Mouse (Mus musculus) liver, embryonic 15.5 days (tissue): ENCODE measurements around the gene Gm49368. TPM values are rescaled to one million over a fixed set of nuclear protein-coding genes. Genes with fewer than 3 reads are reported as not detected.
"Not testable (repeated sequence)": the region's sequence is repeated elsewhere in the genome, so short reads cannot be mapped to it uniquely, and the experiment has no call there.

Experiments
- ATAC-seq: fragments of 200-750 bp; cut with Nextera tagmentation; 2 replicates; pipeline ENCODE4 v1.8.0; 2017; ENCODE audit warnings: moderate number of reproducible peaks, mild to moderate bottlenecking, moderate library complexity; ENCODE audit not compliant: insufficient read depth
- H3K27ac ChIP-seq: fragments of 300-500 bp; sonication (generic); replicated peaks from 2 replicates; pipeline ENCODE4 v1.5.1; 2015; ENCODE audit warnings: mild to moderate bottlenecking, inconsistent platforms
- H3K27me3 ChIP-seq: fragments of 300-500 bp; sonication (generic); 2 replicates; pipeline ENCODE4 v1.6.1; 2015; ENCODE audit warnings: mild to moderate bottlenecking, inconsistent platforms
- H3K36me3 ChIP-seq: fragments of 300-500 bp; sonication (generic); replicated peaks from 2 replicates; pipeline ENCODE4 v1.6.1; 2015; ENCODE audit warnings: moderate library complexity, mild to moderate bottlenecking, inconsistent platforms
- H3K4me1 ChIP-seq: fragments of 300-500 bp; sonication (generic); replicated peaks from 2 replicates; pipeline ENCODE4 v1.6.1; 2015; ENCODE audit warnings: inconsistent platforms
- H3K4me2 ChIP-seq: fragments of 300-500 bp; sonication (generic); 2 replicates; pipeline ENCODE4 v1.6.1; 2015; ENCODE audit warnings: moderate library complexity, mild to moderate bottlenecking, inconsistent platforms
- H3K4me3 ChIP-seq: fragments of 300-500 bp; sonication (generic); replicated peaks from 2 replicates; pipeline ENCODE4 v1.5.1; 2015; ENCODE audit warnings: mild to moderate bottlenecking, inconsistent platforms
- H3K9ac ChIP-seq: fragments of 300-500 bp; sonication (generic); 2 replicates; pipeline ENCODE4 v1.6.1; 2015; ENCODE audit warnings: moderate library complexity, mild to moderate bottlenecking, inconsistent platforms
- H3K9me3 ChIP-seq: fragments of 300-500 bp; sonication (generic); replicated peaks from 2 replicates; pipeline ENCODE4 v1.6.1; 2016; ENCODE audit warnings: inconsistent platforms
- WGBS: fragments of 180-500 bp; shearing (Covaris S2); methylation state at CpG from one replicate; pipeline ENCODE4 v1.1.7; 2015; ENCODE audit warnings: mixed read lengths; ENCODE audit not compliant: insufficient replicate concordance; 5-methylcytosine and 5-hydroxymethylcytosine counted together
- polyA plus RNA-seq: library from polyadenylated mRNA; unstranded; fragments of >200 nt; fragmentation: Nextera tagmentation; extraction: Ambion mirVana; gene quantifications from 2 replicates; pipeline ENCODE4 v1.2.1, GENCODE M21; 2015

Gene Gm49368
- polyA plus RNA-seq, 1 experiment from 2014 or later, result 0.20 TPM

DNA sequence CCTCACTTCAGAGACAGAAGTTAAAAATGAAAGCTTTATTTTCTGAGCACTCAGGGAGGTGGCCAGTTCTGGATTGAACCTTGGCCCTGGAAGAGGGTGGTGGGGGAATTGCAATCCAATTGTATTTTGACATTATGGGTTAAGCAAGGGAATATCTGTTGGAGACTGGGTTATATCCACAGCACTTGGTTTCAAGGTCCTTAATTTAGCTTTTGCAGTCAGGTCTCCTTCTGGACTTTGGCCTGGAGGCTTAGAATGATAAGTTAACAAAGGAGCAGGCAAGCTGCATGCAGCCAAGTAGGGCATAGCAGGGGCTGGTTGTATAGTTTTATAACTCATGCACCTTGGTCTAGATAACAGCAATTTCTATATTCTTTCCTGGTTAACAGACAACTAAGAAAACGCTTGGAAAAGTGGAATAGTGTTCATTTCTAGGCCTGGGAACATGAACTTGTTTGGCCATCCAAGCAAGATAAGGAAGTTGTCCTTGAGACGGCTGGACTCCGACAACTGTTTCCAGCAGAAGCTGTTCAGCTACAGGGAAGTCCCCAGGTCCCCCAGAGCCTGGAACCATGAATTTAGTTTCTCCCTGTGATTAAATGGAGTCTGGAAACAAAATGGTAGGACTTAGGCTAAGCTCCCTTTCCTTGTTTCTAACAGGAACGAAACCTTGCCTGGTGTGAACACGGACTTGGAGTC is 30.0 kb upstream of the Gm49368 start:
- H3K27ac ChIP-seq, result no peak overlapping the region
- H3K4me3 ChIP-seq, result no peak overlapping the region
- H3K4me2 ChIP-seq, result no peak overlapping the region
- no peaks in the 10 kb centered on the region for H3K9me3 ChIP-seq
- H3K36me3 ChIP-seq, result no peaks in the 10 kb centered on the region
- 64% methylated on average over 5 of the region's 5 CpGs for WGBS
- no peak for ATAC-seq
- no peaks in the 10 kb centered on the region for H3K27me3 ChIP-seq
- H3K9ac ChIP-seq, result no peak overlapping the region
- 0 out of 2 replicates have a peak, but pooled peaks cover 3% of the 10 kb centered on the region for H3K4me1 ChIP-seq

DNA sequence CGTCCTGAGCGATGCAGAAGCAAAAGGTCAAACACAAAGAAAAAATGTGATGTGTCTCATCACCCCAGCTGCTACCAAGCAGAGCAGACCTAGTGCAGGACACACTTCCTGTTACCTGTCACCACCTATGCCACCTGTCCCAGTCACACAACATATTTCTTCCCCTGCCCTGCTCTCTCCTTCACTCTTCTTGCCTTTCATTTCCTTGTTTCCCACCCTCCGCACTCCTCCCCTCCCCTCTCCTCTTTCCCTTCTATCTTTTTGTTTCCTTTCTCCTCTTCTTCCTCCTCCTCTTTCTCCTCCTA is 29.5 kb upstream of the Gm49368 start:
- Histone ChIP-seq H3K27ac (no peak overlapping the region), H3K36me3 (no peaks in the 10 kb centered on the region)

DNA sequence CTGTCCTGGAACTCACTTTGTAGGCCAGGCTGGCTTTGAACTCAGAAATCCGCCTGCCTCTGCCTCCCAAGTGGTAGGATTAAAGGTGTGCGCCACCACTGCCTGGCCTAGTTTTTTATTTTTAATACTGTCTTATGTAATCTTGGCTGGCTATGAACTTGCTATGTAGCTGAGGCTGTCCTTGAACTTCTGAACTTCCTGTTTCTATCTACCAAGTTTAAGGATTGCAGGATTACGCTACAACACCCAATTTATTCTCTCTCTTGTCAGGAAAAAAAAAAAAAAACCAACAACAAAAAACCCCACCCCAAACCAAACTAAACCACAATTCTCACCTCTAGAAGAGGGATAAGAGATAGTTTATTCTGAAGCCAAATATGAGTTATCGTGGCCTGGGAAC is 28.9 kb upstream of the Gm49368 start:
- Histone ChIP-seq H3K27ac (no peak overlapping the region), H3K4me2 (no peak overlapping the region), H3K36me3 (no peaks in the 10 kb centered on the region), H3K27me3 (no peaks in the 10 kb centered on the region), H3K9me3 (no peaks in the 10 kb centered on the region), H3K4me1 (0 out of 2 replicates have a peak, but pooled peaks cover 3% of the 10 kb centered on the region), H3K9ac (no peak overlapping the region), H3K4me3 (no peak overlapping the region)
- WGBS, result 68% methylated on average over 4 of the region's 4 CpGs
- ATAC-seq, result no peak

More for the DNA sequence above, 29.5 kb upstream of the Gm49368 start:
- ATAC-seq, result no peak
- 80% methylated on average over 3 of the region's 3 CpGs for WGBS
- Histone ChIP-seq H3K9ac (no peak overlapping the region), H3K4me1 (0 out of 2 replicates have a peak, but pooled peaks cover 3% of the 10 kb centered on the region), H3K4me2 (no peak overlapping the region), H3K9me3 (no peaks in the 10 kb centered on the region), H3K27me3 (no peaks in the 10 kb centered on the region), H3K4me3 (no peak overlapping the region)

DNA sequence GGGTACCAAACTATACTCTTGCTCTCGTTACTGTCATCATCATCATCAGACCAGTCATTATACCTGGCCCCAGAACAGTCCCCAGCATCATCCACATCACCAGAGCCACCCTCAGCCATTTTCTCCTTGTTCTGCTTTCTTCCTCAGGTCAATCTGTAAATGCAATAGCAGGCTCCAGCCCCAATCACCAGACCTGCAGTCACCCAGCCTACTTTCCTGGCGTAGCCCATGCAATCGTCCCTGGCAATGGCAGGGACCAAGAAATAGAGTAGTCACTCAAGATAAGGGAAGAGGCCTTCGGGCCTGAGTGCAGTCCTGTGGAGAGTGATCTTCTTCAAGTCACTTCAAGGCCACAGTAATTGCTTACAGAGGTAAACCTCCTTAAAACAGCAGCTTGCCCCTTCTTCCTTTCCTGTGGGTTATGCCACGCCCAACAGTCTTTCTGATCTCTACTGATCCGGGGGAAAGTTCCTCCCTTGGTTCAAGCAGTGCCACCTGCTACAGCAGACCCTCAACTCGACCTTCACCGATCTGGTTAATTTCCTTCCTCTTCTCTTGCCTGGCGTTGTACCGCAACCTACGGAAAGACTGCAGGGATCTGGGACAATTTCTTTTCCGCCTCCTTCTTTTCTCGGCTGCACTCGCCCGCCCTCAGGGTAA is 20.2 kb upstream of the Gm49368 start:
- H3K4me2 ChIP-seq, ATAC-seq: not testable (repeated sequence)
- WGBS, result 23% methylated on average over 15 of the region's 15 CpGs

DNA sequence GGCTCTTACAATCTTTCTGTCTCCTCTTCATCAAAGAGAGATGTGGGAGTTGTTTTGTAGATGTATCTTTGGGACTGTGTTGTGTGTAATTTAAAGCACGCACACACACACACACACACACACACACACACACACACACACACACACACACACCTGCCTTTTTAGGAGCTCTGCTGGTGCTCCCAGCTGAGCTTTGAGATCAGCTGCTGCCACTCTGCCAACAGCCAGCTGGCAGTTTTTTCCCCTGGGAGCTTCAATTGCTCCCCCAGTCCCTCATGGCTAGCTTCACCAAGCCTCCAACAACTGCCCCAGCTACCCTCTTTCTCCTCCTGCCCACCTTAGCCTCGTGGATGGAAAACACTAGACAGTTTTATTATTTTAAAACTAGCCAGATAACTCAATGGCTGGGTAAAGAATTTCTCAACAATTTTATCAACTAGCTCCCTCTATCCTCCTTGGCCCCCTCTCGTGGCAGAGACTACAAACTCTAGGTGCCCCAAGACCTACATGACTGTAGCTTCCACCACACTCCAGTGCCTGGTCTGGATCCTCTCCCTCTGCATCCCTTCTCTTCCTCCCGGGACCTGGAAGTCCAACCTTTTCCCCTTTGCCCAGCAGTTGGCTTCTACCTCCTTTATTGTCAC is 18.2 kb upstream of the Gm49368 start:
- no peaks in the 10 kb centered on the region for H3K9me3 ChIP-seq
- no peaks in the 10 kb centered on the region for H3K27me3 ChIP-seq
- no peak overlapping the region for H3K9ac ChIP-seq
- H3K27ac ChIP-seq, result no peak overlapping the region
- H3K4me1 ChIP-seq, result no peaks in the 10 kb centered on the region
- 45% methylated on average over 4 of the region's 4 CpGs for WGBS
- H3K36me3 ChIP-seq, result no peaks in the 10 kb centered on the region
- no peak overlapping the region for H3K4me2 ChIP-seq
- no peak for ATAC-seq
- no peak overlapping the region for H3K4me3 ChIP-seq

More for the DNA sequence above, 20.2 kb upstream of the Gm49368 start:
- H3K4me3 ChIP-seq, H3K9me3 ChIP-seq, H3K27me3 ChIP-seq, H3K27ac ChIP-seq, H3K4me1 ChIP-seq, H3K36me3 ChIP-seq, H3K9ac ChIP-seq: not testable (repeated sequence)

DNA sequence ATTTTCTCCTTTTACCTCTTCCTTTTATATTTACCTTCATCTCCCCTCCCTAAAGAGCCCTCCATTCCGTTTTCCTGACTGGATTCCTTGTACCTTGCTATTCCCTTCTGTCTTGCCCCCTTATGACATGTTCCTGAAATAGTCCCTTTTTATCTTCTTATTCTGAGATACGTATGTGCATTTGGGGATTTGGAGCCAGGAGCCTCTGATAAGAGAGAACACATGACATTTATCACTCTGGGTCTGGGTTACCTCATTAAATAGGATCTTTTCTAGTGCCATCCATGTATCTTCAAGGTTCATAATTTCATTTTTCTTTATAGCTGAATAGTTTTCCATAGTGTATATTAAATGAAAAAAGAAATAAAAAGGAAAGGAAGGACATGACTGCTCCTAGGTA is 16.8 kb upstream of the Gm49368 start:
- ATAC-seq, result no peak
- 30% methylated on average over 2 of the region's 2 CpGs for WGBS
- Histone ChIP-seq H3K27me3 (no peaks in the 10 kb centered on the region), H3K27ac (no peak overlapping the region), H3K4me2 (no peak overlapping the region), H3K4me1 (no peaks in the 10 kb centered on the region), H3K9ac (no peak overlapping the region), H3K36me3 (no peaks in the 10 kb centered on the region), H3K9me3 (no peaks in the 10 kb centered on the region), H3K4me3 (no peak overlapping the region)

DNA sequence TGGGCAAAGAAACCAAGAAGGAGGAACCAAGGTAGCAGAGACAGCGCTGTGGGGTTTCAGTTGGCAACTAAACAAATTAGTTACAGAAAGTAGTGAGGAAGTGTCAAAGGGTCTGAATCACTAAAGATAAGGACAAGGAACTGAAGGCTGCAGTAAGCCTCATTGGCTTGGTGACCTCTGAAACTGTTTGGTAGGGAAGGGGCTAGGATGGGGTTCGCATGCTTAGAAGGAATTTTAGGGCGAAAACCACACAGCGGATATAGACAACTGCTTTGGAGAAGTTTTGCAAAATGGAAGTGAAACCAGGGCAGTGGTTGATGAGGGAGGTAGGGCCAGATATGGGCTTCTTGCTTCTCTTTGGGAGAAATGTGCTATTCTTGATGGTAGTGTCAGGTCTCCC is 13.7 kb upstream of the Gm49368 start:
- H3K4me2 ChIP-seq, result no peak overlapping the region; the same call in 1 of the 2 replicates
- H3K9me3 ChIP-seq, result no peaks in the 10 kb centered on the region
- no peaks in the 10 kb centered on the region; the same call in 1 of the 2 replicates for H3K4me1 ChIP-seq
- no peak for ATAC-seq
- H3K36me3 ChIP-seq, result no peaks in the 10 kb centered on the region
- H3K4me3 ChIP-seq, result no peak overlapping the region
- H3K9ac ChIP-seq, result no peak overlapping the region
- no peaks in the 10 kb centered on the region for H3K27me3 ChIP-seq
- WGBS, result 19% methylated on average over 4 of the region's 4 CpGs
- H3K27ac ChIP-seq, result 0 out of 2 replicates have a peak overlapping the region, but pooled peaks have one; percentile 14

DNA sequence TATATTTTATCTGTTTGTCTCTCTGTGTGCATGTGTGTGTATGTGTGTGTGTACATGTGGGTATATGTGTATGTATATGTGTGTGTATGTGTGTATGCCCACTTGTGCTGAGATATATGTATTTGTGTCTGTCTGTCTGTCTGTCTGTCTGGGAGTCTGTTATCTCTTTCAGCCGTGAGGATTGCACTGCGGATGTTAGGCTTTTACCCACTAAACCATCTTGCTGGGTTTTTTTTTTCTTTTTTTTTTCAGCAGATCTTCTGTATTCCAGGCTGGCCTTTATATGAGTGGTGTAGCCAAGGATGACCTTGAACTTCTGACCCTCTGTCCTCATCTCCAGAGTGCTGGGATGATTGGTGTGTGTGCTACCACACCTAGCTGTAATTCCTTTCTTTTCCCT is 13.2 kb upstream of the Gm49368 start:
- no peaks in the 10 kb centered on the region for H3K9me3 ChIP-seq
- no peak overlapping the region; the same call in 1 of the 2 replicates for H3K4me2 ChIP-seq
- H3K27ac ChIP-seq, result 0 out of 2 replicates have a peak overlapping the region, but pooled peaks have one; percentile 14
- H3K9ac ChIP-seq, result no peak overlapping the region
- H3K27me3 ChIP-seq, result no peaks in the 10 kb centered on the region
- WGBS, result 12% methylated on average over 2 of the region's 2 CpGs
- H3K4me1 ChIP-seq, result no peaks in the 10 kb centered on the region; the same call in 1 of the 2 replicates
- H3K4me3 ChIP-seq, result no peak overlapping the region
- H3K36me3 ChIP-seq, result no peaks in the 10 kb centered on the region
- no peak for ATAC-seq

DNA sequence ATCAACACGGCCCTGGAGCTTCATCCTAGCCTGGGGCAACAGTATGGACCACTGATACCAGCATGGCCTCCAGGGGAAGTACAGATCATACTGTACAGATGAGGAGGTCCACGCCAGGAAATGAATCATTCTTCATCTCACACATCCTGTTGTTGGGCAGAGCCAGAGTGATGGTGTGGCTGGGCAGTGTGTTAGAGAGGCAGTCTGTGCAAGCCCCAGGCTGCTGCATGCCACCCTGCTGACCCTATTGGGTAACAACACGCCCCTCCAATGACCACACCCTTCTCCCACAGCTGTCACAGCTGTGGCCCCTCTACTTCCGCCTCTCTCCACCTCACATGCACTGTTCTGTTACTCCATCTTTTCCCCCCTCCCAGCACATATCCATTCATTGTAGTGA is 11.7 kb upstream of the Gm49368 start:
- WGBS, result 34% methylated on average over 4 of the region's 4 CpGs
- peak; percentile 49; the same call in 1 of the 2 replicates for ATAC-seq

DNA sequence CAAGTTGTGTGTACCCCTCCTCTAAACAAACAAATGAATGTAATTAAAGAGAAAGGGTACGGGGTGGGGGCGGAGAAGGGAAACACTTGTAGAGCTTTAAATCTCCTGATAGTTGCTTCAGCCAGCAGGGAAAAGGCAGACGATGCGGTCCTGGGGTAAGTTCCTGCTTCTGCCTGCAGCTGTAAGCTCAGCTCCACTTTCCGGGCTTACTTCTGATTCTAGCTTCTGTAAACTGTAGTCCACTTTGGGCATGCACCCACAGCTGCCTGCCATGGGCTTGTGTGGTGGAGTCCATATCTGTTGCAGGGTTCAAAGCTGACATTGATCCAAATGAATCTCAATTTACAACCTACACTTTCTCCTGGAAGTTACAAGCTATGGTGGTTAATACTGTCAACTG is 9.4 kb upstream of the Gm49368 start:
- Histone ChIP-seq H3K4me3 (no peak overlapping the region), H3K9me3 (no peaks in the 10 kb centered on the region), H3K9ac (no peak overlapping the region), H3K27ac (no peak overlapping the region), H3K4me2 (no peak overlapping the region), H3K4me1 (no peaks in the 10 kb centered on the region; the same call in 1 of the 2 replicates), H3K27me3 (no peaks in the 10 kb centered on the region), H3K36me3 (no peaks in the 10 kb centered on the region)
- no peak for ATAC-seq
- 42% methylated on average over 5 of the region's 5 CpGs for WGBS

More for the DNA sequence above, 11.7 kb upstream of the Gm49368 start:
- Histone ChIP-seq H3K4me1 (no peaks in the 10 kb centered on the region; the same call in 1 of the 2 replicates), H3K27me3 (no peaks in the 10 kb centered on the region), H3K9me3 (no peaks in the 10 kb centered on the region), H3K36me3 (no peaks in the 10 kb centered on the region), H3K27ac (no peak overlapping the region), H3K4me3 (no peak overlapping the region), H3K4me2 (no peak overlapping the region), H3K9ac (no peak overlapping the region)

DNA sequence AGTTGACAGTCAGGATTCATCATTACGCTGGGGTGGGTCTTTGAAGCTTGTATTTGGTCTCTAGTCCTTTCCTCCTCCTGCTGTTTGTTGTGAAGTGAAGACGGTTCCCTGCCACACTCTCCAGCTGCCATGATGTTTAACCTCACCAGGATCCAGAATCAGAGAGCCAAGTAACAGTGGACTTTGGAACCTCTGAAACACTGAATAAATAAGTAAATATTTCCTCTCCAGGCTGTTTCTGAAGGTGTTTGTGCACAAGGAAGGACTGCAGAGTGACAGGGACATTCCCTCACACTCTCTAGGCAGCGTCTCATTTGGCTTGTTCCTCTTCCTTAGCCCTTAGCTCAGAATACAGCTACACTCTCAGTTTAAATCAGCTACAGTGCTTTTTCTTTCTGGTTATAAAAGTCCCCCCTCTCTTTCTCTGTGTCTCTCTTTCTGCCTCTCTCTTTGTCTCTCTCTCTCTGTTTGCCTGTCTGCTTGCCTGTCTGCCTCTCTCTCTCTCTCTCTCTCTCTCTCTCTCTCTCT is 5.5 kb upstream of the Gm49368 start:
- H3K4me2 ChIP-seq, result no peak overlapping the region
- H3K36me3 ChIP-seq, result no peaks in the 10 kb centered on the region
- no peaks in the 10 kb centered on the region for H3K27me3 ChIP-seq
- no peak overlapping the region for H3K9ac ChIP-seq
- H3K27ac ChIP-seq, result no peak overlapping the region
- H3K9me3 ChIP-seq, result no peaks in the 10 kb centered on the region
- H3K4me3 ChIP-seq, result no peak overlapping the region
- 43% methylated on average over 3 of the region's 3 CpGs for WGBS
- H3K4me1 ChIP-seq, result no peaks in the 10 kb centered on the region
- ATAC-seq, result no peak
